Mouse (Mus musculus) bone marrow macrophage, adult 2 months (primary cell): Measurements from ENCODE around the gene Mark4.

ENCODE experiments used
- CTCF ChIP-seq: IDR thresholded peaks from 2 replicates; pipeline ENCODE4 v1.5.1; 2012; ENCODE audit warnings: low read depth, mild to moderate bottlenecking, low read length, moderate library complexity
- POLR2A ChIP-seq: IDR thresholded peaks from 2 replicates; pipeline ENCODE4 v1.6.1; 2012; ENCODE audit warnings: mild to moderate bottlenecking, low read depth, low read length, borderline replicate concordance

DNA sequence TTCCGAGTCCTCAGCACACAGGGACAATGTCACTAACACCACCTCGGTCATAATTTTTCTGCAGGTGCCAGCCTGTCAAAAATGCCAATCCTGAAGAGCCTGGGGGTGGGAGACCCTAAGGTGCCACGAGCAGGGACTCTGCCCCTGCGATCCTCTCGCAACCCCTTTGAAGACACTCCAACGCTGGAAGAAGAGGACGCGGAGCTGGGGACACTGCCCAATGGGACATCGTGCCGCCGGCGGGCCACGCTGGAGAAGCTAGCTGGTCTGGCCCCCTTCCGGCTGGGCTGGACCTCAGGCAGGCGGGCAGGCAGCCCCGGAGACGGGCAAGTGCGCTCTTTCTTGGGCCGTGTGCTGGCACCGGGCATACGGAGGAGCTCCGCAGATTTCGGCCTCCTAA lies 10.8 kb upstream of the Mark4 start:
- TF ChIP-seq CTCF, result no peak
- TF ChIP-seq POLR2A, result no peak
